Mouse (Mus musculus) forebrain, embryonic 16.5 days (tissue): Measurements from ENCODE around the gene Ctso. TPM values are rescaled to one million over a fixed set of nuclear protein-coding genes. Genes with fewer than 3 reads are reported as not detected.

Experiments
- ATAC-seq: fragments of 200-750 bp; cut with Nextera tagmentation; 2 replicates; pipeline ENCODE4 v1.8.0; 2017; ENCODE audit warnings: mild to moderate bottlenecking, moderate library complexity
- H3K27ac ChIP-seq: fragments of 300-500 bp; sonication (generic); 2 replicates; pipeline ENCODE4 v1.5.1; 2014; ENCODE audit warnings: low read length, control low read depth
- H3K27me3 ChIP-seq: fragments of 300-500 bp; sonication (generic); replicated peaks from 2 replicates; pipeline ENCODE4 v1.6.1; 2014; ENCODE audit warnings: low read length; ENCODE audit not compliant: control insufficient read depth, insufficient read depth
- H3K36me3 ChIP-seq: fragments of 300-500 bp; sonication (generic); 2 replicates; pipeline ENCODE4 v1.6.1; 2014; ENCODE audit not compliant: control insufficient read depth, insufficient read depth
- H3K4me1 ChIP-seq: fragments of 300-500 bp; sonication (generic); replicated peaks from 2 replicates; pipeline ENCODE4 v1.6.1; 2014; ENCODE audit warnings: low read length; ENCODE audit not compliant: control insufficient read depth, insufficient read depth
- H3K4me2 ChIP-seq: fragments of 300-500 bp; sonication (generic); 2 replicates; pipeline ENCODE4 v1.6.1; 2014; ENCODE audit warnings: mild to moderate bottlenecking, low read length, control low read depth
- H3K4me3 ChIP-seq: fragments of 300-500 bp; sonication (generic); replicated peaks from 2 replicates; pipeline ENCODE4 v1.5.1; 2014; ENCODE audit warnings: mild to moderate bottlenecking, low read length, control low read depth
- H3K9ac ChIP-seq: fragments of 300-500 bp; sonication (generic); replicated peaks from 2 replicates; pipeline ENCODE4 v1.6.1; 2014; ENCODE audit warnings: low read depth, low read length, control low read depth
- H3K9me3 ChIP-seq: fragments of 300-500 bp; sonication (generic); 2 replicates; pipeline ENCODE4 v1.6.1; 2016; ENCODE audit warnings: low read length; ENCODE audit not compliant: control insufficient read depth
- WGBS: fragments of 180-500 bp; shearing (Covaris S2); extraction: QIAGEN DNeasy Blood & Tissue Kit; methylation state at CpG from one replicate; pipeline ENCODE4 v1.1.7; 2014; 5-methylcytosine and 5-hydroxymethylcytosine counted together
- polyA plus RNA-seq: library from polyadenylated mRNA; unstranded; fragments of >200 nt; fragmentation: Nextera tagmentation; extraction: Ambion mirVana; gene quantifications from 2 replicates; pipeline ENCODE4 v1.2.1, GENCODE M21; 2015

Gene Ctso
- polyA plus RNA-seq, 1 experiment from 2014 or later = 6.8 TPM

- Histone ChIP-seq H3K4me3 (no peak overlapping the region), H3K27me3 (no peaks in the 10 kb centered on the region), H3K4me1 (no peaks in the 10 kb centered on the region), H3K9ac (no peak overlapping the region), H3K9me3 (no peaks in the 10 kb centered on the region), H3K36me3 (no peaks in the 10 kb centered on the region), H3K4me2 (no peak overlapping the region), H3K27ac (no peak overlapping the region)
- WGBS = 93% methylated on average over 5 of the region's 5 CpGs
- no peak for ATAC-seq
These were observed 49.2 kb downstream of the Ctso start for GRCm38 (mm10) chr3:81981576-81981975.

- H3K4me1 ChIP-seq = no peaks in the 10 kb centered on the region
- ATAC-seq = no peak
- H3K27me3 ChIP-seq = no peaks in the 10 kb centered on the region
- H3K4me2 ChIP-seq = no peak within 1 kb of the TSS
- no peaks in the 10 kb centered on the region for H3K9me3 ChIP-seq
- no peak within 1 kb of the TSS for H3K4me3 ChIP-seq
- 92% methylated on average over 5 of the region's 5 CpGs for WGBS
- no peaks in the 10 kb centered on the region for H3K36me3 ChIP-seq
- H3K9ac ChIP-seq = no peak within 1 kb of the TSS
- H3K27ac ChIP-seq = no peak within 1 kb of the TSS
These were observed 49.6 kb downstream of the Ctso start, which contains the start of gene Asic5 for GRCm38 (mm10) chr3:81981990-81982389. TSS of gene Asic5 (plus strand) at chr3:81982290.

- Histone ChIP-seq H3K9ac (no peak overlapping the region), H3K36me3 (no peaks in the 10 kb centered on the region), H3K27me3 (no peaks in the 10 kb centered on the region), H3K9me3 (no peaks in the 10 kb centered on the region), H3K4me3 (no peak overlapping the region), H3K4me2 (no peak overlapping the region), H3K4me1 (no peaks in the 10 kb centered on the region), H3K27ac (no peak overlapping the region)
- no peak for ATAC-seq
- 76% methylated on average over 8 of the region's 8 CpGs for WGBS
These were observed 50.9 kb downstream of the Ctso start for GRCm38 (mm10) chr3:81983120-81983895.

GRCm38 (mm10) chr3:81985100-81985499 is 52.7 kb downstream of the Ctso start:
- no peaks in the 10 kb centered on the region for H3K4me1 ChIP-seq
- H3K27me3 ChIP-seq = no peaks in the 10 kb centered on the region
- no peak overlapping the region for H3K4me3 ChIP-seq
- WGBS = 47% methylated on average over 1 of the region's 1 CpGs
- no peaks in the 10 kb centered on the region for H3K9me3 ChIP-seq
- H3K9ac ChIP-seq = no peak overlapping the region
- H3K4me2 ChIP-seq = no peak overlapping the region
- no peak overlapping the region for H3K27ac ChIP-seq
- no peaks in the 10 kb centered on the region for H3K36me3 ChIP-seq
- ATAC-seq = no peak

GRCm38 (mm10) chr3:81986103-81986502 is 53.7 kb downstream of the Ctso start:
- 94% methylated on average over 2 of the region's 2 CpGs for WGBS

GRCm38 (mm10) chr3:81987628-81988027 is 55.2 kb downstream of the Ctso start:
- no peaks in the 10 kb centered on the region for H3K36me3 ChIP-seq
- no peak overlapping the region for H3K27ac ChIP-seq
- H3K4me3 ChIP-seq = no peak overlapping the region
- H3K4me1 ChIP-seq = no peaks in the 10 kb centered on the region
- H3K9me3 ChIP-seq = no peaks in the 10 kb centered on the region
- no peak overlapping the region for H3K4me2 ChIP-seq
- no peaks in the 10 kb centered on the region for H3K27me3 ChIP-seq
- 89% methylated on average over 3 of the region's 3 CpGs for WGBS
- H3K9ac ChIP-seq = no peak overlapping the region
- no peak for ATAC-seq

More at GRCm38 (mm10) chr3:81986103-81986502, 53.7 kb downstream of the Ctso start:
- Histone ChIP-seq H3K4me2 (no peak overlapping the region), H3K27me3 (no peaks in the 10 kb centered on the region), H3K9me3 (no peaks in the 10 kb centered on the region), H3K36me3 (no peaks in the 10 kb centered on the region), H3K4me3 (no peak overlapping the region), H3K4me1 (no peaks in the 10 kb centered on the region), H3K27ac (no peak overlapping the region), H3K9ac (no peak overlapping the region)
- ATAC-seq = no peak

DNA sequence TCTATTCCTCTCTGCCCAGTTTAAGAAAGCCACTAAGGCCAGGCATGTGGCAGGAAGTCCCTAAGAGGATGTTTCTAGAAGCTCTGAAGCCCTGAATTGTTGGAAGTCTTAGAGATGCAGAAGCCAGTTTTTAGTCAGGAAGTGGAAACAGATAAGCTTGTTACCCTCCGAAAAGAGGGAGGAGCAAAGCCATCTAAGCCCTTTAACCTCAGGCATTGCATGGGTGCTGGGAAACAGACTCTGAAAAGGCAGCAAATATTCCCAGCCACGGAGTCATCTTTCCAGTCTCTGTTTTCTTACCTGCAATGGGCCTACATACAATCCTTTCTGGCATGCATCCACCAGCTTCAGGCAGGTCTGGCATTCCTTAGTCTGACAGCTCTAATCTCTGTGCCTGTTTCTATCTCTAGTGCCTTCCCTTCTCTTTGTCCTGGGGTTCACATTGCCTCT is 57.3 kb downstream of the Ctso start:
- no peaks in the 10 kb centered on the region for H3K4me1 ChIP-seq
- no peak overlapping the region for H3K27ac ChIP-seq
- H3K4me3 ChIP-seq = no peak overlapping the region
- no peak overlapping the region for H3K9ac ChIP-seq
- no peak for ATAC-seq
- no peak overlapping the region for H3K4me2 ChIP-seq
- no peaks in the 10 kb centered on the region for H3K27me3 ChIP-seq
- 53% methylated on average over 2 of the region's 2 CpGs for WGBS
- H3K9me3 ChIP-seq = no peaks in the 10 kb centered on the region
- no peaks in the 10 kb centered on the region for H3K36me3 ChIP-seq

DNA sequence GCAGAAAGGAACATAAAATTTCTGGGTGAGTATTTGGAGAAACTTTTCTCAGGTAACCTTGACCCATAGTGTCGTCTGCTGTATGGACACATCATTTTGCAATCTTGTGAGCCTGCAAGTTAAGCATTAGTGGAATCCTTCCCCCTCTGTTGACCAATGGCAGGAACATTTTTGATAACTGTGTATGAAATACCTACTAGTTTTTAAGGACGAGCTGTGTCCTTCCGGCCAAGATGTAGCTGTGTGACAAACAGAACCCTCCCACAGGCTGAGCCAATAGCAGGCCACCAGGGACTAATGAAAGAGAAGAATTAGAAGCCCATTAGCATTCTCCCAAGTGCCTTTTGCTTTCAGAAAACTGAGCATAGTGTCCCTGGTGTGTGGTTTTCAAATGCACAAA is 58.1 kb downstream of the Ctso start:
- no peak for ATAC-seq
- Histone ChIP-seq H3K27ac (no peak overlapping the region), H3K4me2 (no peak overlapping the region), H3K36me3 (no peaks in the 10 kb centered on the region), H3K4me1 (no peaks in the 10 kb centered on the region), H3K9ac (no peak overlapping the region), H3K9me3 (no peaks in the 10 kb centered on the region), H3K27me3 (no peaks in the 10 kb centered on the region), H3K4me3 (no peak overlapping the region)
- 59% methylated on average over 3 of the region's 3 CpGs for WGBS

- H3K36me3 ChIP-seq = no peaks in the 10 kb centered on the region
- no peak overlapping the region for H3K4me3 ChIP-seq
- H3K9me3 ChIP-seq = no peaks in the 10 kb centered on the region
- no peak overlapping the region for H3K9ac ChIP-seq
- H3K27me3 ChIP-seq = no peaks in the 10 kb centered on the region
- WGBS = 37% methylated on average over 4 of the region's 4 CpGs
- no peak for ATAC-seq
- H3K4me2 ChIP-seq = no peak overlapping the region
- no peaks in the 10 kb centered on the region for H3K4me1 ChIP-seq
- H3K27ac ChIP-seq = no peak overlapping the region
These were observed 63.0 kb downstream of the Ctso start for GRCm38 (mm10) chr3:81995371-81995770.
